Mouse (Mus musculus): ENCODE results near the gene Dgki. TPM values are rescaled to one million over a fixed set of nuclear protein-coding genes. Genes with fewer than 3 reads are reported as not detected.

The Dgki gene
- polyA plus RNA-seq (2015; fragmentation: Nextera tagmentation; extraction: Ambion mirVana), result 0.92 and 1.8 TPM in 2 replicates

DNA sequence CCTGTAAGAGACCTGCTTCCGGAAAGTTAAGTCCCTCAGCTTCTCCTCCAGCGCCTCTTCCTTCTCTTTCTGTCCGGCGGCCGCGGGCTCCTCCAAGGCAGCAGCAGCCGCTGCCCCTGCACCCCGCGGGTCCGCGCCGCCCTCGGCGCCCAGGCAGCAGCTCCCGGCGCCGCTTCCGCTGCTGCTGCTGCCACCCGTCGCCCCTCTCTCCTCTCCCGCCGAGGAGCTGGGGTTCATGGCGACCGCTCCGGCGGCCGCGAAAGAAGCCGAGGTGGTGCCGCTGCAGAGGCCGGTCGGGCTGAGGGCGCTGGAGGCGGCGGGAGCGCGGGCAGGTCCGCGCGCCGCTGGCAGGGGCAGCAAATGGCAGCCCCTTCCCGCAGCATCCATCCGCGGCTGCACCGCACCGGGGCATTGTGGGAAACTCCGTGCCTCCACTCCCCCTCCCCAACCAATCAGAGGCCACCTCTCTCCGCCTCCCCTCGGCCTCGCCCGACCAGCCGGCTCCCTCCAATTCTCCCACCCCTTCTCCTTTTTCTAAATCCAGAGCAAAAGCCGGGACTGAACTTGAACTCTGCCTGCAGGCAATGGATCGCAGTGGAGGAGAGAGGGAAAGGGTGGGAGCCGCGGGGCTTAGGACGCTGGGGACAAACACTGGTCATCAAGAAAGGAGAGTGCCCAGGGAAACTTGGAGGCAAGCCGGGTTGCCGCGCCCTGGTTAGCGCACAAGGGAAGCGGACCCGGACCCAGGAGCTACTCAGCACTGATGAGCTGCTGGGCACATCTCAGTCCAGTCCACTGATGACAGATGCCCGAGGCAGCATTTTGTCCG, at the start of gene Dgki:
Dgki (minus strand) TSS at position 623 of the 829 bp plus-strand sequence.

DNA sequence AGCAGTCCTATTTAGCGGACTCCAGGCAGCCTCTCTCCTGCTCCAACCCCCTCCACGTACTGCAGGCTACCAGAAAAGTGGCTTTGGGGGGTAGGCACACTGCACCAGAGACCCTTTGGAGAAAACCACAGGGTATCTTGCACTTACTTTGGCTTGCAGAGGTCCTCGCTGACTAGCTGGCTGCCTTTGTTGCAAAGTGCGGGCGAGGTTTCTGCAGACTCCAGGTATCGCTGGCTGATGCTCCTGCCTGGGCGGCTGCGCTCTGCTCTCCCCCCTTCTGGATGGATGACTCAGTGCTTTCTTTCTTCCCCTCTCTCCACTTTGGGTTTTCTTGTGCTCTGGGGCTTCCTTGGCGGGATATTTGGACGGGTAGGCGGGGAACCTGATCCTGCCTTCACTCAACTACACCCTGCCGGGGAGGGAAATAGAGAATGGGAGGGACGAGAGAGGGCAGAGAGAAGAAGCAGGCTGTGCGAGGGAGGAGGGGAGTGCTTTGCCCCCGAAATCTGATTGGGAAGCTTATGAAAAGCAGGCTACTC, 490.2 kb downstream of the Dgki start, which contains the start of gene Ptn:
Ptn (minus strand) TSS at position 474 of the 539 bp plus-strand sequence.

Other genes with a start within 250 kb of the Dgki start
- gene Creb3l2, start 142.0 kb upstream of the Dgki start, polyA plus RNA-seq (2015; fragmentation: Nextera tagmentation; extraction: Ambion mirVana), result 14.7 and 22.4 TPM in 2 replicates
- gene Akr1d1, start 230.0 kb upstream of the Dgki start, polyA plus RNA-seq (2015; fragmentation: Nextera tagmentation; extraction: Ambion mirVana), result 36.6 and 167 TPM in 2 replicates